In genomic region chr8:26449291-26449690, GRCm38 (mm10) we compare ENCODE assay signal across 24 mouse cellular contexts.
"Had no signal": no experiment of that assay in that cellular context is flagged by ENCODE, and none has a peak within 500 bp of the region (broad histone marks: within the 10 kb centered on the region; RNA-seq: fewer than 3 reads in every experiment).

No protein-coding gene starts in this region.

- H3K27me3 ChIP-seq: heart, embryonic 13.5 days; heart, embryonic 15.5 days; hindbrain, embryonic 15.5 days; kidney, embryonic 15.5 days; limb, embryonic 15.5 days; liver, embryonic 12.5 days had no signal

- H3K4me3 ChIP-seq: heart, embryonic 13.5 days; heart, embryonic 15.5 days; hindbrain, embryonic 13.5 days; hindbrain, embryonic 15.5 days; kidney, embryonic 15.5 days; limb, embryonic 13.5 days; limb, embryonic 15.5 days; liver, embryonic 12.5 days had no signal

- ATAC-seq: hindbrain, postnatal 0 days; intestine, embryonic 16.5 days; liver, embryonic 12.5 days had no signal

- H3K27ac ChIP-seq: heart, embryonic 13.5 days; heart, embryonic 15.5 days; hindbrain, embryonic 13.5 days; hindbrain, embryonic 15.5 days; hindbrain, postnatal 0 days; kidney, embryonic 15.5 days; kidney, postnatal 0 days; limb, embryonic 13.5 days; limb, embryonic 15.5 days; liver, embryonic 12.5 days had no signal

- H3K4me1 ChIP-seq: heart, embryonic 15.5 days; liver, embryonic 12.5 days had no signal

- H3K9ac ChIP-seq: heart, embryonic 13.5 days; heart, embryonic 15.5 days; hindbrain, embryonic 13.5 days; hindbrain, embryonic 15.5 days; kidney, embryonic 15.5 days; limb, embryonic 13.5 days; limb, embryonic 15.5 days; liver, embryonic 12.5 days had no signal

- H3K36me3 ChIP-seq: heart, embryonic 13.5 days; heart, embryonic 15.5 days; hindbrain, embryonic 13.5 days; hindbrain, embryonic 15.5 days; kidney, embryonic 15.5 days; limb, embryonic 13.5 days; limb, embryonic 15.5 days; liver, embryonic 12.5 days had no signal

- DNase-seq: gastrocnemius, postnatal 14 days; gastrocnemius, postnatal 36 days; heart, adult 18-20 months; heart, postnatal 14 days; heart, postnatal 36 days; kidney, adult 11 months; kidney, adult 2 months; kidney, adult 9 months; kidney, postnatal 14 days; kidney, postnatal 36 days; layer of hippocampus, adult 9-11 months; layer of hippocampus, postnatal 36 days; left cerebral cortex, postnatal 4 days had no signal

- H3K9me3 ChIP-seq: heart, embryonic 13.5 days; heart, embryonic 15.5 days; hindbrain, embryonic 13.5 days; hindbrain, embryonic 15.5 days; kidney, embryonic 15.5 days; limb, embryonic 13.5 days; limb, embryonic 15.5 days; liver, embryonic 12.5 days had no signal

- H3K4me2 ChIP-seq: heart, embryonic 13.5 days; heart, embryonic 15.5 days; hindbrain, embryonic 13.5 days; hindbrain, embryonic 15.5 days; kidney, embryonic 15.5 days; limb, embryonic 13.5 days; limb, embryonic 15.5 days; liver, embryonic 12.5 days had no signal
